Mouse (Mus musculus) forebrain, postnatal 0 days (tissue): ENCODE measurements around the gene Lfng. TPM values are rescaled to one million over a fixed set of nuclear protein-coding genes. Genes with fewer than 3 reads are reported as not detected.

Experiments
- ATAC-seq: fragments of 200-750 bp; cut with Nextera tagmentation; 2 replicates; pipeline ENCODE4 v1.8.0; 2017; ENCODE audit warnings: mild to moderate bottlenecking, moderate library complexity
- DNase-seq: peaks from one replicate; pipeline ENCODE4 v3.0.0-alpha.2; 2015
- H3K27ac ChIP-seq: fragments of 300-500 bp; sonication (generic); 2 replicates; pipeline ENCODE4 v1.5.1; 2014; ENCODE audit warnings: low read depth, mild to moderate bottlenecking, antibody characterized with exemption, low read length, moderate library complexity, mixed read lengths
- H3K27me3 ChIP-seq: fragments of 300-500 bp; sonication (generic); 2 replicates; pipeline ENCODE4 v1.6.1; 2014; ENCODE audit warnings: mild to moderate bottlenecking, low read length, mixed read lengths; ENCODE audit not compliant: insufficient read depth
- H3K36me3 ChIP-seq: fragments of 300-500 bp; sonication (generic); 2 replicates; pipeline ENCODE4 v1.6.1; 2014; ENCODE audit warnings: mild to moderate bottlenecking, moderate library complexity; ENCODE audit not compliant: insufficient read depth
- H3K4me1 ChIP-seq: fragments of 300-500 bp; sonication (generic); 2 replicates; pipeline ENCODE4 v1.6.1; 2014; ENCODE audit warnings: antibody characterized with exemption; ENCODE audit not compliant: insufficient read depth
- H3K4me2 ChIP-seq: fragments of 300-500 bp; sonication (generic); 2 replicates; pipeline ENCODE4 v1.6.1; 2014; ENCODE audit warnings: low read depth, mild to moderate bottlenecking, moderate library complexity
- H3K4me3 ChIP-seq: fragments of 300-500 bp; sonication (generic); 2 replicates; pipeline ENCODE4 v1.5.1; 2014; ENCODE audit warnings: low read depth, low read length, mixed read lengths
- H3K9ac ChIP-seq: fragments of 300-500 bp; sonication (generic); 2 replicates; pipeline ENCODE4 v1.6.1; 2014; ENCODE audit warnings: mild to moderate bottlenecking
- H3K9me3 ChIP-seq: fragments of 300-500 bp; sonication (generic); 2 replicates; pipeline ENCODE4 v1.6.1; 2016; ENCODE audit warnings: low read length
- CTCF ChIP-seq: sonication (generic); IDR thresholded peaks from 2 replicates; pipeline ENCODE4 v1.5.1; 2016; ENCODE audit warnings: antibody characterized with exemption, control low read depth, low read depth
- whole genome bisulfite sequencing: fragments of 180-500 bp; shearing (Covaris S2); extraction: QIAGEN DNeasy Blood & Tissue Kit; methylation state at CpG from one replicate; pipeline ENCODE4 v1.1.7; 2014; 5-methylcytosine and 5-hydroxymethylcytosine counted together
- polyA plus RNA-seq: library from polyadenylated mRNA; unstranded; fragments of >200 nt; fragmentation: Nextera tagmentation; extraction: Ambion mirVana; gene quantifications from 2 replicates; pipeline ENCODE4 v1.2.1, GENCODE M21; 2015
- total RNA-seq: library from RNA; depleted of rRNA; stranded (reverse); fragments of >200 nt; gene quantifications from 2 replicates; pipeline ENCODE4 v1.2.3, GENCODE M21; 2014

Lfng gene
- total and polyA plus RNA-seq, 2 experiments from 2014 or later, result 23.0 to 39.4 TPM

DNA sequence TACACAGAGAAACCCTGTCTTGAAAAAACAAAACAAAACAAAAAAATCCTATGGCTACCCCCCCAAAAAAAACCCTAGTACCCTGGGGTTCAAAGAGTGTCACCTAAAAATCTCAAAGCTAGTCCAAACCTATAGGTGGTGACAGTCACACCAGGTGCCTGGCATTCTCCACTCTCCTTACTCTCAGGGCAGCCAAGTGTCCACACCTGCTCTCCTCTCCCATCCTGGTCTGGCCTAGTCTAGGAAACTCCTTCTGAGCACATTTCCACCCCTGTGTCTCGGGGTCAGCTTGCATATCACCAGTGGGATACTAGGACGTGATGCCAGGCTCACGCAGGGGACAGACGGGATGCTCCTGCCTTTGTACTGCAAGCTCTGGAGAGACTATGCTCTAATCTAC is 32.2 kb downstream of the Lfng start:
- no peak overlapping the region for H3K4me2 ChIP-seq
- no peaks in the 10 kb centered on the region for H3K27me3 ChIP-seq
- DNase-seq (no peak), ATAC-seq (no peak)
- peaks cover 7% of the 10 kb centered on the region for H3K4me1 ChIP-seq
- no peak for TF ChIP-seq CTCF
- no peaks in the 10 kb centered on the region for H3K9me3 ChIP-seq
- H3K27ac ChIP-seq, result no peak overlapping the region
- WGBS, result 88% methylated on average over 4 of the region's 4 CpGs
- H3K4me3 ChIP-seq, result no peak overlapping the region
- no peak overlapping the region for H3K9ac ChIP-seq
- H3K36me3 ChIP-seq, result peaks cover 58% of the 10 kb centered on the region

DNA sequence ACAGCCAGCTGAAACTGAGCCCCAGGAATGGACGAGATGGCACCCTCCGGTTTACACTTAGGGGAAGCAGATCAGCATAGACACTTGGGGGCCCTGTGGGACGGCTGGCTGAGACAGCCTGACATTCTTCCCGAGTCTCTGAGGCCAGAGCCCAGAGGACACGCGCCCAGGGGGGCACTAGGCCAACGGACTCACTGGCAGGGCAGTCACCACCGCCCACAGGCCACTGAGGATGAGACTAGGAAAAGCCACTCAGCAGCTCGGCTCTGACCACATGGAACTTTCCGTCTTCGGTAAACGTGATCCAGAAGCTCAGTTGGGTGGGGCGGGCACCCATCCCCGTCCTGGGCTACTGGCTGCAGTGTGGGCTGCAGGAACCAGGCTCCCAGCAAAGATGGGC is 32.8 kb downstream of the Lfng start:
- H3K4me1 ChIP-seq, result peaks cover 7% of the 10 kb centered on the region
- no peaks in the 10 kb centered on the region for H3K27me3 ChIP-seq
- 75% methylated on average over 14 of the region's 14 CpGs for WGBS
- no peak for TF ChIP-seq CTCF
- no peak overlapping the region for H3K9ac ChIP-seq
- no peak for ATAC-seq
- no peaks in the 10 kb centered on the region for H3K9me3 ChIP-seq
- DNase-seq, result no peak
- H3K36me3 ChIP-seq, result peaks cover 52% of the 10 kb centered on the region
- no peak overlapping the region for H3K27ac ChIP-seq
- H3K4me3 ChIP-seq, result no peak overlapping the region
- no peak overlapping the region for H3K4me2 ChIP-seq

DNA sequence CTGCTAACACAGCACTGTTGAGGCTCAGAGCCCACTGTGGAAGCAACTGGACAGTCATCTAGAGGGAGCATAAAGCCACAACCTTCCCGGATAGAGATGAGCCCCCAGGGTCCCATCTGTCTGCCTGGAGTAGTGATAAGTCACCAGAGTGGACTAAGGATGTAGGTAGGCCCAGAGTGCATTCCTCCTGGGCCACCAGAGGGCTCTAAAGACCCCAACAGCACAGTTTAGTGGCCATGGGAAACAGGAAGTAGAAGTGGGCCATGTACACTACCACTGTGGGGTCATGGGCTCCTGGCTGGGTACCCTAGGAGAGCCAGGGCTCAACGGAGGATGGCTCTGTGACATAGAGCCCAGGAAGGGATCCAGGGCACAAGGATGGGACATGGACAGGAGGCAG is 33.7 kb downstream of the Lfng start:
- ATAC-seq, result no peak
- Histone ChIP-seq H3K27me3 (no peaks in the 10 kb centered on the region), H3K27ac (peak overlapping the region; percentile 9; the same call in 1 of the 2 replicates), H3K4me1 (peaks cover 17% of the 10 kb centered on the region), H3K4me2 (no peak overlapping the region), H3K9me3 (no peaks in the 10 kb centered on the region), H3K9ac (no peak overlapping the region), H3K4me3 (no peak overlapping the region), H3K36me3 (peaks cover 43% of the 10 kb centered on the region)
- TF ChIP-seq CTCF, result peak; percentile 44
- DNase-seq, result no peak
- 74% methylated on average over 2 of the region's 2 CpGs for WGBS

DNA sequence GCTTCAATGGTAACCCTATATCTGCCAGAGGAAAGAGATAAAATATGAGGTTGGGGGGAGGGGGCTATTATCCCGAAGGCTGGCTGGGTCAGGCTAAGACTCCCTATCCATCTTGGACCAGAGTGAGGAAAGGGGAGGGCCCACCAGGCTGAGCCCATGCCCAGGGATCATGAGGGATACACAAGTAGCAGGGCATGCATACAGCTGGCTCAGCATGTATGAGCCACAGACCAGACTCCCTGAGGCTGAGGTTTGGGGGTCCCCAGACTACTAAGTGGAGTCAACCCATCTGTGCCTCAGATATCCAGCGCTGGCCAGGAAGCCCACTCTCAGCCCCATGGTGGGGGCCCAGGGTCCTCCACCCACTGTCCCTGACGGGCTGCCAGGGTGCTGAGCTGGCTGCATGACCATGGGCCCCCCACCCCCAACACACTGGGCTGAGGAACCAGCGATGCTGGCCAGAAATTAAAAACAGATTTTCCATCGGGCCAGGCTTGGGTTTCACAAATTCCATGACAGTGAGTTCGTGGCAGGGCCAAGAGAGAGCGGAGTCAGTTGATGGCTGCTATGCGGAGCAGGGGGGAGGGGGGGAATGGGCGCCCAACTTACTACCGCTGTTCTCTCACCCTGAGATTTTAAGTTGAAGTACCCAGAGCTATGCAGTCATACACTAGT is 34.3 kb downstream of the Lfng start:
- H3K9ac ChIP-seq, result 0 out of 2 replicates have a peak overlapping the region, but pooled peaks have one; percentile 18
- no peaks in the 10 kb centered on the region for H3K27me3 ChIP-seq
- TF ChIP-seq CTCF, result no peak
- DNase-seq, result no peak
- no peak overlapping the region for H3K4me2 ChIP-seq
- peaks cover 23% of the 10 kb centered on the region for H3K4me1 ChIP-seq
- H3K36me3 ChIP-seq, result peaks cover 40% of the 10 kb centered on the region
- 51% methylated on average over 10 of the region's 10 CpGs for WGBS
- no peaks in the 10 kb centered on the region for H3K9me3 ChIP-seq
- no peak overlapping the region for H3K4me3 ChIP-seq
- ATAC-seq, result peak; percentile 16; the same call in 1 of the 2 replicates
- H3K27ac ChIP-seq, result peak overlapping the region; percentile 15; the same call in 1 of the 2 replicates

DNA sequence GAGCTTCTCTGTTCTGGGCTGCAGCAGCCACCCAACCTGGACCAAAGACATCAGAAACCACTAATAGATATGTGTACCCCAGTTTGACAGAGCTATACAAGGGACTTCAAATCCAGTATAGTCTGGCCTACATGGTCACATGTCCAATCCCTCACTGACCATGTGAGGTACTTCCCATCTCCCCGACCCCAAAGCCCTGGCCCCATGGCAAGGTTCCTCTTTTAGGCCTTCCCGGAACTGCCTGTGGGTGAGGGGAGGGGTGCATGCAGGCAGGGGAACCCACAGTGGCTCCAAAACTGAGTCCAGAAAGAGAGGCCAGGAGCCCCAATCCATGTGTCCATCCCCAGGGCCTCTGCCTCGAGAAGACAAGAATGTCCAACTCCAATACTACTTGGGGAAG is 35.0 kb downstream of the Lfng start:
- H3K36me3 ChIP-seq, result peaks cover 35% of the 10 kb centered on the region
- DNase-seq, result no peak
- H3K27ac ChIP-seq, result no peak overlapping the region
- ATAC-seq, result no peak
- TF ChIP-seq CTCF, result no peak
- no peaks in the 10 kb centered on the region for H3K9me3 ChIP-seq
- H3K4me2 ChIP-seq, result no peak overlapping the region
- peaks cover 24% of the 10 kb centered on the region for H3K4me1 ChIP-seq
- no peak overlapping the region for H3K9ac ChIP-seq
- H3K4me3 ChIP-seq, result no peak overlapping the region
- 59% methylated on average over 3 of the region's 3 CpGs for WGBS
- H3K27me3 ChIP-seq, result no peaks in the 10 kb centered on the region

DNA sequence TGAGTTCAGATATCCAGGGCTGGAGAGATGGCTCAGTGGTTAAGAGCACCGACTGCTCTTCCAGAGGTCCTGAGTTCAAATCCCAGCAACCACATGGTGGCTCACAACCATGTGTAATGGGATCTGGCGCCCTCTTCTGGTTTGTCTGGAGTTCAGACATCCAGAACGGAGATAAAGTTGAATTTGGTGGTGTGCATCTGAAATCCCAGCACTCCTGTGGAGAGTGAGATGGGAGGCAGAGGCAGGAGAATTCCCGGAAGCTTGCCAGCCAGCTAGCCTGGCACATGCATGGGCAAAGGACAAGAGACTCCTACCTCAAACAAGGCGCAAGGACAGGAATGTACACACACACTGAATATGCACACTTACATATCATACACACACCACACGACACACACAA is 37.1 kb downstream of the Lfng start:
- no peak for ATAC-seq
- peak overlapping the region; percentile 95; the same call in 1 of the 2 replicates for H3K4me2 ChIP-seq
- H3K4me3 ChIP-seq, result no peak overlapping the region
- no peaks in the 10 kb centered on the region for H3K9me3 ChIP-seq
- H3K27ac ChIP-seq, result no peak overlapping the region
- peaks cover 25% of the 10 kb centered on the region for H3K36me3 ChIP-seq
- no peak for DNase-seq
- WGBS, result 84% methylated on average over 6 of the region's 6 CpGs
- no peak overlapping the region for H3K9ac ChIP-seq
- peak; percentile 35 for TF ChIP-seq CTCF
- no peaks in the 10 kb centered on the region for H3K27me3 ChIP-seq
- peaks cover 21% of the 10 kb centered on the region for H3K4me1 ChIP-seq

DNA sequence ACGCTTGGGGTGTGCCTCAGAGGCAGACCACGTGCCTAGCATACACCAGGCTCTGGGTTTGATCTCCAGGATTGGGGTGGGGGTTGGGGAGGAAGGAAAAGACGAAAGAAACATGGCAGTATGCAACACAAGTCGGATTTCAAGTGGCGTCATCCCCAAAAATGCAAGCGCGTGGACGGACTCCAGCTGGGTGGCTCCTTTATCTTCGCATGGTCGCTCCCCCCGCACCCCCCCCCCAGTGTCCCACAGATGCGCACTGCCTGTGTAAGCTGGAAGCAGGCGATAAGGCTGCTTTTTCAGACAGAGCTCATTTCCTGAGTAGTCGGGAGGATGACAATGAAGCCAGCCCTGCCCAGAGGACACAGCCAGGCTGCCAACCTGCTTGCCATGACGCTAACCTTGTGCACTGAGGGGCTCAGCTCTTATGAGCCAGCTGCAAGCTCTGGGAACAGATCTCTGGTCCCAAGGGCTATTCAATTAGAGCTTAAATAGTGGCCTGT is 37.6 kb downstream of the Lfng start:
- no peak for DNase-seq
- TF ChIP-seq CTCF, result no peak
- 54% methylated on average over 15 of the region's 15 CpGs for WGBS
- Histone ChIP-seq H3K27me3 (no peaks in the 10 kb centered on the region), H3K4me3 (peak overlapping the region; percentile 7; the same call in 1 of the 2 replicates), H3K9ac (peak overlapping the region; percentile 100), H3K9me3 (no peaks in the 10 kb centered on the region), H3K4me1 (peaks cover 21% of the 10 kb centered on the region), H3K27ac (peak overlapping the region; percentile 45), H3K4me2 (peak overlapping the region; percentile 95), H3K36me3 (peaks cover 20% of the 10 kb centered on the region)
- no peak for ATAC-seq
